Mouse (Mus musculus): ENCODE results near the gene Hmcn2. TPM values are rescaled to one million over a fixed set of nuclear protein-coding genes. Genes with fewer than 3 reads are reported as not detected.

Hmcn2 gene
- polyA plus RNA-seq, 1 experiment from 2014 or later = 0.12 TPM

GRCm38 (mm10) chr2:31284531-31284930 is 29.7 kb upstream of the Hmcn2 start:
- no peak overlapping the region for H3K4me2 ChIP-seq
- peaks cover 93% of the 10 kb centered on the region for H3K36me3 ChIP-seq
- 89% methylated on average over 5 of the region's 5 CpGs for WGBS
- ATAC-seq (ENCODE audit: low FRiP score) = no peak
- H3K4me1 ChIP-seq (replicated peaks) = no peaks in the 10 kb centered on the region
- no peaks in the 10 kb centered on the region for H3K9me3 ChIP-seq
- no peak overlapping the region for H3K27ac ChIP-seq
- H3K4me3 ChIP-seq = no peak overlapping the region
- no peaks in the 10 kb centered on the region for H3K27me3 ChIP-seq
- no peak overlapping the region for H3K9ac ChIP-seq

GRCm38 (mm10) chr2:31291421-31291820 is 22.8 kb upstream of the Hmcn2 start:
- WGBS = 6% methylated on average over 6 of the region's 6 CpGs
- ATAC-seq (ENCODE audit: low FRiP score) = no peak
- Histone ChIP-seq H3K4me1 (replicated peaks) (no peaks in the 10 kb centered on the region), H3K9me3 (no peaks in the 10 kb centered on the region), H3K4me2 (no peak overlapping the region), H3K27me3 (no peaks in the 10 kb centered on the region), H3K9ac (no peak overlapping the region), H3K4me3 (no peak overlapping the region), H3K27ac (no peak overlapping the region), H3K36me3 (peaks cover 73% of the 10 kb centered on the region)

- no peaks in the 10 kb centered on the region for H3K9me3 ChIP-seq
- H3K4me3 ChIP-seq = no peak overlapping the region
- 2% methylated on average over 4 of the region's 4 CpGs for WGBS
- no peaks in the 10 kb centered on the region for H3K27me3 ChIP-seq
- peaks cover 38% of the 10 kb centered on the region for H3K36me3 ChIP-seq
- H3K27ac ChIP-seq = no peak overlapping the region
- H3K4me2 ChIP-seq = no peak overlapping the region
- no peak for ATAC-seq (ENCODE audit: low FRiP score)
- no peak overlapping the region for H3K9ac ChIP-seq
- H3K4me1 ChIP-seq (replicated peaks) = peaks cover 6% of the 10 kb centered on the region
Measured at GRCm38 (mm10) chr2:31294985-31295384, 19.2 kb upstream of the Hmcn2 start.

- no peak for ATAC-seq (ENCODE audit: low FRiP score)
- 79% methylated on average over 6 of the region's 6 CpGs for WGBS
- peaks cover 6% of the 10 kb centered on the region for H3K4me1 ChIP-seq (replicated peaks)
- H3K4me2 ChIP-seq = no peak overlapping the region
- peaks cover 34% of the 10 kb centered on the region for H3K36me3 ChIP-seq
- H3K27ac ChIP-seq = no peak overlapping the region
- H3K9ac ChIP-seq = no peak overlapping the region
- no peaks in the 10 kb centered on the region for H3K9me3 ChIP-seq
- no peaks in the 10 kb centered on the region for H3K27me3 ChIP-seq
- H3K4me3 ChIP-seq = no peak overlapping the region
Measured at GRCm38 (mm10) chr2:31296395-31296794, 17.8 kb upstream of the Hmcn2 start.

GRCm38 (mm10) chr2:31297602-31298268 is 16.5 kb upstream of the Hmcn2 start:
- Histone ChIP-seq H3K27ac (no peak overlapping the region), H3K9me3 (no peaks in the 10 kb centered on the region), H3K4me2 (peak overlapping the region; percentile 51), H3K9ac (peak overlapping the region; percentile 61), H3K36me3 (peaks cover 24% of the 10 kb centered on the region), H3K4me3 (peak overlapping the region; percentile 38), H3K4me1 (replicated peaks) (peaks cover 6% of the 10 kb centered on the region), H3K27me3 (no peaks in the 10 kb centered on the region)
- WGBS = 3% methylated on average over 17 of the region's 17 CpGs
- peak; percentile 79 for ATAC-seq (ENCODE audit: low FRiP score)

GRCm38 (mm10) chr2:31298814-31299213 is 15.4 kb upstream of the Hmcn2 start:
- 43% methylated on average over 4 of the region's 4 CpGs for WGBS
- no peak overlapping the region for H3K4me3 ChIP-seq
- peaks cover 15% of the 10 kb centered on the region for H3K36me3 ChIP-seq
- peak overlapping the region; percentile 51; the same call in 1 of the 2 replicates for H3K4me2 ChIP-seq
- H3K27ac ChIP-seq = no peak overlapping the region
- H3K4me1 ChIP-seq (replicated peaks) = peaks cover 6% of the 10 kb centered on the region
- no peak overlapping the region for H3K9ac ChIP-seq
- no peak for ATAC-seq (ENCODE audit: low FRiP score)
- no peaks in the 10 kb centered on the region for H3K27me3 ChIP-seq
- H3K9me3 ChIP-seq = no peaks in the 10 kb centered on the region

GRCm38 (mm10) chr2:31299266-31299665 is 14.9 kb upstream of the Hmcn2 start:
- WGBS = 16% methylated on average over 4 of the region's 4 CpGs
- Histone ChIP-seq H3K9ac (no peak overlapping the region), H3K27ac (no peak overlapping the region), H3K4me3 (no peak overlapping the region), H3K4me1 (replicated peaks) (peaks cover 6% of the 10 kb centered on the region), H3K36me3 (peaks cover 10% of the 10 kb centered on the region), H3K9me3 (no peaks in the 10 kb centered on the region), H3K27me3 (no peaks in the 10 kb centered on the region), H3K4me2 (no peak overlapping the region)
- no peak for ATAC-seq (ENCODE audit: low FRiP score)

GRCm38 (mm10) chr2:31299996-31300395 is 14.2 kb upstream of the Hmcn2 start:
- no peaks in the 10 kb centered on the region for H3K27me3 ChIP-seq
- H3K4me1 ChIP-seq (replicated peaks) = peaks cover 6% of the 10 kb centered on the region
- 0 out of 2 replicates have a peak, but pooled peaks cover 6% of the 10 kb centered on the region for H3K36me3 ChIP-seq
- no peak overlapping the region for H3K4me2 ChIP-seq
- H3K9me3 ChIP-seq = no peaks in the 10 kb centered on the region
- no peak overlapping the region for H3K9ac ChIP-seq
- H3K4me3 ChIP-seq = no peak overlapping the region
- 83% methylated on average over 10 of the region's 10 CpGs for WGBS
- no peak for ATAC-seq (ENCODE audit: low FRiP score)
- no peak overlapping the region for H3K27ac ChIP-seq

GRCm38 (mm10) chr2:31303177-31303576 is 11.0 kb upstream of the Hmcn2 start:
- ATAC-seq (ENCODE audit: low FRiP score) = no peak
- H3K4me1 ChIP-seq (replicated peaks) = peaks cover 9% of the 10 kb centered on the region
- no peaks in the 10 kb centered on the region for H3K9me3 ChIP-seq
- no peak overlapping the region for H3K9ac ChIP-seq
- no peak overlapping the region for H3K27ac ChIP-seq
- no peak overlapping the region for H3K4me2 ChIP-seq
- H3K4me3 ChIP-seq = no peak overlapping the region
- 85% methylated on average over 9 of the region's 9 CpGs for WGBS
- H3K36me3 ChIP-seq = no peaks in the 10 kb centered on the region
- no peaks in the 10 kb centered on the region for H3K27me3 ChIP-seq

GRCm38 (mm10) chr2:31304191-31304590 is 10.0 kb upstream of the Hmcn2 start:
- H3K4me1 ChIP-seq (replicated peaks) = peaks cover 4% of the 10 kb centered on the region; the same call in 1 of the 2 replicates
- H3K27me3 ChIP-seq = no peaks in the 10 kb centered on the region
- no peak for ATAC-seq (ENCODE audit: low FRiP score)
- H3K4me3 ChIP-seq = no peak overlapping the region
- H3K4me2 ChIP-seq = no peak overlapping the region
- H3K9ac ChIP-seq = no peak overlapping the region
- 85% methylated on average over 9 of the region's 9 CpGs for WGBS
- H3K9me3 ChIP-seq = no peaks in the 10 kb centered on the region
- H3K36me3 ChIP-seq = no peaks in the 10 kb centered on the region
- H3K27ac ChIP-seq = no peak overlapping the region

GRCm38 (mm10) chr2:31304801-31305665 is 9.2 kb upstream of the Hmcn2 start:
- Histone ChIP-seq H3K9me3 (no peaks in the 10 kb centered on the region), H3K36me3 (no peaks in the 10 kb centered on the region), H3K27ac (no peak overlapping the region), H3K4me3 (no peak overlapping the region), H3K4me2 (no peak overlapping the region), H3K4me1 (replicated peaks) (peaks cover 7% of the 10 kb centered on the region; the same call in 1 of the 2 replicates), H3K27me3 (no peaks in the 10 kb centered on the region), H3K9ac (no peak overlapping the region)
- no peak for ATAC-seq (ENCODE audit: low FRiP score)
- 79% methylated on average over 22 of the region's 22 CpGs for WGBS

GRCm38 (mm10) chr2:31305684-31306083 is 8.5 kb upstream of the Hmcn2 start:
- Histone ChIP-seq H3K36me3 (no peaks in the 10 kb centered on the region), H3K4me1 (replicated peaks) (peaks cover 7% of the 10 kb centered on the region; the same call in 1 of the 2 replicates), H3K4me3 (no peak overlapping the region), H3K9ac (no peak overlapping the region), H3K9me3 (no peaks in the 10 kb centered on the region), H3K27me3 (peaks cover 5% of the 10 kb centered on the region; the same call in 1 of the 2 replicates), H3K27ac (no peak overlapping the region), H3K4me2 (no peak overlapping the region)
- no peak for ATAC-seq (ENCODE audit: low FRiP score)
- WGBS = 44% methylated on average over 4 of the region's 4 CpGs
